Mouse (Mus musculus): ENCODE data around the gene Yeats2. TPM values are rescaled to one million over a fixed set of nuclear protein-coding genes. Genes with fewer than 3 reads are reported as not detected.

The Yeats2 gene
- polyA plus RNA-seq, 1 experiment from 2014 or later: 15.5 TPM

GRCm38 (mm10) chr16:20248442-20249174 lies 107.7 kb downstream of the Yeats2 start:
- WGBS: 87% methylated on average over 9 of the region's 9 CpGs
- Histone ChIP-seq H3K27ac (ENCODE audit: low read length) (no peak overlapping the region), H3K4me3 (ENCODE audit: low read length) (no peak overlapping the region), H3K27me3 (replicated peaks; ENCODE audit: control insufficient read depth, insufficient read depth, low read length) (no peaks in the 10 kb centered on the region), H3K4me1 (ENCODE audit: control insufficient read depth, insufficient read depth, low read length) (no peaks in the 10 kb centered on the region), H3K9me3 (ENCODE audit: control insufficient read depth, low read length) (no peaks in the 10 kb centered on the region), H3K36me3 (ENCODE audit: control insufficient read depth, insufficient read depth, low read length) (no peaks in the 10 kb centered on the region), H3K4me2 (ENCODE audit: low read depth, low read length) (no peak overlapping the region), H3K9ac (ENCODE audit: low read depth, low read length) (no peak overlapping the region)
- ATAC-seq: no peak

- Histone ChIP-seq H3K4me2 (ENCODE audit: low read depth, low read length) (no peak overlapping the region), H3K9me3 (ENCODE audit: control insufficient read depth, low read length) (no peaks in the 10 kb centered on the region), H3K27me3 (replicated peaks; ENCODE audit: control insufficient read depth, insufficient read depth, low read length) (no peaks in the 10 kb centered on the region), H3K9ac (ENCODE audit: low read depth, low read length) (no peak overlapping the region), H3K4me1 (ENCODE audit: control insufficient read depth, insufficient read depth, low read length) (no peaks in the 10 kb centered on the region), H3K27ac (ENCODE audit: low read length) (no peak overlapping the region), H3K36me3 (ENCODE audit: control insufficient read depth, insufficient read depth, low read length) (no peaks in the 10 kb centered on the region), H3K4me3 (ENCODE audit: low read length) (no peak overlapping the region)
- ATAC-seq: no peak
- 80% methylated on average over 5 of the region's 5 CpGs for whole genome bisulfite sequencing
Observed at GRCm38 (mm10) chr16:20257926-20258325, 117.1 kb downstream of the Yeats2 start.

- 77% methylated on average over 7 of the region's 7 CpGs for WGBS
- Histone ChIP-seq H3K9ac (ENCODE audit: low read depth, low read length) (no peak overlapping the region), H3K4me3 (ENCODE audit: low read length) (no peak overlapping the region), H3K27ac (ENCODE audit: low read length) (no peak overlapping the region), H3K4me2 (ENCODE audit: low read depth, low read length) (no peak overlapping the region), H3K9me3 (ENCODE audit: control insufficient read depth, low read length) (no peaks in the 10 kb centered on the region), H3K27me3 (replicated peaks; ENCODE audit: control insufficient read depth, insufficient read depth, low read length) (no peaks in the 10 kb centered on the region), H3K4me1 (ENCODE audit: control insufficient read depth, insufficient read depth, low read length) (no peaks in the 10 kb centered on the region), H3K36me3 (ENCODE audit: control insufficient read depth, insufficient read depth, low read length) (no peaks in the 10 kb centered on the region)
- no peak for ATAC-seq
Observed at GRCm38 (mm10) chr16:20265089-20265488, 124.2 kb downstream of the Yeats2 start.

GRCm38 (mm10) chr16:20271339-20271738 lies 130.5 kb downstream of the Yeats2 start:
- Histone ChIP-seq H3K27me3 (replicated peaks; ENCODE audit: control insufficient read depth, insufficient read depth, low read length) (no peaks in the 10 kb centered on the region), H3K4me1 (ENCODE audit: control insufficient read depth, insufficient read depth, low read length) (no peaks in the 10 kb centered on the region), H3K4me2 (ENCODE audit: low read depth, low read length) (no peak overlapping the region), H3K27ac (ENCODE audit: low read length) (no peak overlapping the region), H3K9ac (ENCODE audit: low read depth, low read length) (no peak overlapping the region), H3K4me3 (ENCODE audit: low read length) (no peak overlapping the region), H3K36me3 (ENCODE audit: control insufficient read depth, insufficient read depth, low read length) (no peaks in the 10 kb centered on the region), H3K9me3 (ENCODE audit: control insufficient read depth, low read length) (no peaks in the 10 kb centered on the region)
- 81% methylated on average over 4 of the region's 4 CpGs for WGBS
- ATAC-seq: no peak

- H3K4me3 ChIP-seq (ENCODE audit: low read length): no peak overlapping the region
- ATAC-seq: no peak
- no peaks in the 10 kb centered on the region for H3K27me3 ChIP-seq (replicated peaks; ENCODE audit: control insufficient read depth, insufficient read depth, low read length)
- no peak overlapping the region for H3K4me2 ChIP-seq (ENCODE audit: low read depth, low read length)
- no peaks in the 10 kb centered on the region for H3K4me1 ChIP-seq (ENCODE audit: control insufficient read depth, insufficient read depth, low read length)
- no peaks in the 10 kb centered on the region for H3K36me3 ChIP-seq (ENCODE audit: control insufficient read depth, insufficient read depth, low read length)
- no peak overlapping the region for H3K9ac ChIP-seq (ENCODE audit: low read depth, low read length)
- WGBS: 22% methylated on average over 3 of the region's 3 CpGs
- no peak overlapping the region for H3K27ac ChIP-seq (ENCODE audit: low read length)
- H3K9me3 ChIP-seq (ENCODE audit: control insufficient read depth, low read length): no peaks in the 10 kb centered on the region
Observed at GRCm38 (mm10) chr16:20272994-20273393, 132.1 kb downstream of the Yeats2 start.

GRCm38 (mm10) chr16:20279395-20279794 lies 138.5 kb downstream of the Yeats2 start:
- no peak for ATAC-seq
- Histone ChIP-seq H3K4me3 (ENCODE audit: low read length) (no peak overlapping the region), H3K4me2 (ENCODE audit: low read depth, low read length) (no peak overlapping the region), H3K9ac (ENCODE audit: low read depth, low read length) (no peak overlapping the region), H3K9me3 (ENCODE audit: control insufficient read depth, low read length) (no peaks in the 10 kb centered on the region), H3K36me3 (ENCODE audit: control insufficient read depth, insufficient read depth, low read length) (peaks cover 7% of the 10 kb centered on the region), H3K27me3 (replicated peaks; ENCODE audit: control insufficient read depth, insufficient read depth, low read length) (no peaks in the 10 kb centered on the region), H3K27ac (ENCODE audit: low read length) (no peak overlapping the region), H3K4me1 (ENCODE audit: control insufficient read depth, insufficient read depth, low read length) (no peaks in the 10 kb centered on the region)
- 81% methylated on average over 5 of the region's 5 CpGs for WGBS

- H3K4me2 ChIP-seq (ENCODE audit: low read depth, low read length): no peak overlapping the region
- H3K9ac ChIP-seq (ENCODE audit: low read depth, low read length): no peak overlapping the region
- H3K4me3 ChIP-seq (ENCODE audit: low read length): no peak overlapping the region
- WGBS: 87% methylated on average over 4 of the region's 4 CpGs
- H3K4me1 ChIP-seq (ENCODE audit: control insufficient read depth, insufficient read depth, low read length): no peaks in the 10 kb centered on the region
- H3K36me3 ChIP-seq (ENCODE audit: control insufficient read depth, insufficient read depth, low read length): peaks cover 7% of the 10 kb centered on the region
- no peak overlapping the region for H3K27ac ChIP-seq (ENCODE audit: low read length)
- no peaks in the 10 kb centered on the region for H3K27me3 ChIP-seq (replicated peaks; ENCODE audit: control insufficient read depth, insufficient read depth, low read length)
- H3K9me3 ChIP-seq (ENCODE audit: control insufficient read depth, low read length): no peaks in the 10 kb centered on the region
- no peak for ATAC-seq
Observed at GRCm38 (mm10) chr16:20280238-20280637, 139.4 kb downstream of the Yeats2 start.

Other genes starting within 250 kb of the Yeats2 start
- 7.2 and 8.2 TPM in 2 replicates for gene Klhl6, start 158.0 kb upstream of the Yeats2 start, polyA plus RNA-seq (2015; fragmentation: Nextera tagmentation; extraction: Ambion mirVana)
- 15.3 and 16.4 TPM in 2 replicates for gene Klhl24, start 43.5 kb upstream of the Yeats2 start, polyA plus RNA-seq (2015; fragmentation: Nextera tagmentation; extraction: Ambion mirVana)
- gene Map6d1, start 100.3 kb downstream of the Yeats2 start, polyA plus RNA-seq (2015; fragmentation: Nextera tagmentation; extraction: Ambion mirVana): 0.31 and 0.38 TPM in 2 replicates
- gene Parl, start 161.3 kb downstream of the Yeats2 start, polyA plus RNA-seq (2015; fragmentation: Nextera tagmentation; extraction: Ambion mirVana): 86.4 and 91.6 TPM in 2 replicates
- gene Cyp2ab1, start 184.3 kb downstream of the Yeats2 start, polyA plus RNA-seq (2015; fragmentation: Nextera tagmentation; extraction: Ambion mirVana): not detected in 2 replicates